Mouse (Mus musculus): Measurements from ENCODE around the gene Glrx. TPM values are rescaled to one million over a fixed set of nuclear protein-coding genes. Genes with fewer than 3 reads are reported as not detected.

Gene Glrx
- total and polyA plus RNA-seq, 3 experiments = 9.2 to 20.2 TPM; not detected in 1

- TF ChIP-seq ETS1 (IDR thresholded peaks at IDR 0.05; ENCODE audit: low read depth, low read length) = no peak
- TF ChIP-seq ZNF384 (IDR thresholded peaks at IDR 0.05; ENCODE audit: low read depth, low read length) = peak; percentile 76
- Histone ChIP-seq H3K4me1 (ENCODE audit: control insufficient read depth in 1 of 2, insufficient read depth in 2 of 2, low read length in 2 of 2) (peaks cover 14 to 33% of the 10 kb centered on the region in 2 experiments), H3K36me3 (ENCODE audit: control insufficient read depth in 1 of 2, insufficient read depth in 2 of 2, low read length in 2 of 2) (peaks cover 0 to 32% of the 10 kb centered on the region in 2 experiments; a peak in 2 of 4 replicates), H3K27ac (ENCODE audit: control insufficient read depth, low read depth, low read length) (peak overlapping the region; percentile 62), H3K9me3 (replicated peaks; ENCODE audit: insufficient read depth, low read length) (no peaks in the 10 kb centered on the region), H3K4me3 (ENCODE audit: control insufficient read depth in 1 of 2, insufficient read depth in 1 of 2, low read depth in 2 of 2, low read length in 2 of 2) (peak overlapping the region in 1 of 2 experiments; percentile 45; a peak in 2 of 4 replicates), H3K79me2 (ENCODE audit: control insufficient read depth, insufficient read depth, low read length, poor library complexity) (no peaks in the 10 kb centered on the region; the same call in 1 of the 2 replicates), H3K27me3 (ENCODE audit: control insufficient read depth in 1 of 2, insufficient read depth in 2 of 2, low read length in 2 of 2) (no peaks in the 10 kb centered on the region), H3K9ac (ENCODE audit: control insufficient read depth, low read depth, low read length, poor library complexity, severe bottlenecking) (peak overlapping the region; percentile 46)
- DNase-seq (ENCODE audit: low read depth, low spot score) = no peak
Measured at GRCm38 (mm10) chr13:75844833-75845518, 5.3 kb downstream of the Glrx start.

GRCm38 (mm10) chr13:75845519-75846166 lies 6.0 kb downstream of the Glrx start:
- no peaks in the 10 kb centered on the region for H3K9me3 ChIP-seq (replicated peaks; ENCODE audit: insufficient read depth, low read length)
- H3K4me1 ChIP-seq (ENCODE audit: control insufficient read depth in 1 of 2, insufficient read depth in 2 of 2, low read length in 2 of 2) = peaks cover 14 to 33% of the 10 kb centered on the region in 2 experiments
- H3K27me3 ChIP-seq (ENCODE audit: control insufficient read depth in 1 of 2, insufficient read depth in 2 of 2, low read length in 2 of 2) = no peaks in the 10 kb centered on the region
- peak; percentile 52 for DNase-seq (ENCODE audit: low read depth, low spot score)
- H3K36me3 ChIP-seq (ENCODE audit: control insufficient read depth in 1 of 2, insufficient read depth in 2 of 2, low read length in 2 of 2) = peaks cover 0 to 32% of the 10 kb centered on the region in 2 experiments; a peak in 2 of 4 replicates
- no peak for TF ChIP-seq TBP (IDR thresholded peaks at IDR 0.05; ENCODE audit: low read depth, low read length)
- no peak for TF ChIP-seq GABPA (IDR thresholded peaks at IDR 0.05; ENCODE audit: low read depth, low read length)
- TF ChIP-seq TAL1 (IDR thresholded peaks at IDR 0.05; ENCODE audit: low read length) = no peak
- no peak for TF ChIP-seq NRF1 (IDR thresholded peaks at IDR 0.05; ENCODE audit: insufficient read depth, low read depth, low read length, poor library complexity, severe bottlenecking)
- peak; percentile 88 for TF ChIP-seq ZNF384 (IDR thresholded peaks at IDR 0.05; ENCODE audit: low read depth, low read length)
- peak; percentile 38; the same call in 1 of the 2 replicates for TF ChIP-seq SIN3A (IDR thresholded peaks at IDR 0.05; ENCODE audit: low read length)
- no peak for TF ChIP-seq MYC (IDR thresholded peaks at IDR 0.05; ENCODE audit: low read depth, low read length)
- TF ChIP-seq MAX (IDR thresholded peaks at IDR 0.05; ENCODE audit: low read length) = no peak
- peak; percentile 51 for TF ChIP-seq RCOR1 (IDR thresholded peaks at IDR 0.05; ENCODE audit: low read depth, low read length)
- 0 out of 2 replicates have a peak, but pooled peaks have one; percentile 20 for TF ChIP-seq ELF1 (IDR thresholded peaks at IDR 0.05; ENCODE audit: low read depth, low read length)
- no peak for TF ChIP-seq KAT2A (conservative IDR thresholded peaks at IDR 0.05; ENCODE audit: low read depth, low read length)
- peak; percentile 64 to 65; a peak in 3 of 4 replicates for TF ChIP-seq EP300 (IDR thresholded peaks at IDR 0.05; ENCODE audit: low read depth in 1 of 2, low read length in 2 of 2)
- no peak for TF ChIP-seq SMC3 (IDR thresholded peaks at IDR 0.05; ENCODE audit: low read depth, low read length)
- peak; percentile 38; the same call in 1 of the 2 replicates for TF ChIP-seq TCF12 (IDR thresholded peaks at IDR 0.05; ENCODE audit: low read depth, low read length)
- TF ChIP-seq USF1 (IDR thresholded peaks at IDR 0.05; ENCODE audit: low read depth, low read length) = no peak
- no peak for TF ChIP-seq USF2 (IDR thresholded peaks at IDR 0.05; ENCODE audit: borderline replicate concordance in 1 of 2, insufficient read depth in 1 of 2, low read depth in 1 of 2, low read length in 2 of 2)
- TF ChIP-seq ZC3H11A (IDR thresholded peaks at IDR 0.05; ENCODE audit: low read depth, low read length) = no peak
- TF ChIP-seq MYB (IDR thresholded peaks at IDR 0.05; ENCODE audit: low read depth, low read length) = no peak
- peak overlapping the region; percentile 61 for H3K9ac ChIP-seq (ENCODE audit: control insufficient read depth, low read depth, low read length, poor library complexity, severe bottlenecking)
- H3K79me2 ChIP-seq (ENCODE audit: control insufficient read depth, insufficient read depth, low read length, poor library complexity) = no peaks in the 10 kb centered on the region; the same call in 1 of the 2 replicates
- H3K4me3 ChIP-seq (ENCODE audit: control insufficient read depth in 1 of 2, insufficient read depth in 1 of 2, low read depth in 2 of 2, low read length in 2 of 2) = peak overlapping the region; percentile 26 to 41
- H3K27ac ChIP-seq (ENCODE audit: control insufficient read depth, low read depth, low read length) = peak overlapping the region; percentile 87

Measured in MEL (cell line).